8 mouse cellular contexts compared by ENCODE assay signal in genomic region chr9:7602982-7603742, GRCm38 (mm10). TPM values are rescaled to one million over a fixed set of nuclear protein-coding genes. Genes with fewer than 3 reads are reported as not detected.
DNase-seq lines count a peak whose midpoint lies in the region; ATAC-seq and TF ChIP-seq lines count a peak whose summit lies in the region.
"Had no signal": no experiment of that assay in that cellular context is flagged by ENCODE, and none has a peak within 500 bp of the region (broad histone marks: within the 10 kb centered on the region; RNA-seq: fewer than 3 reads in every experiment).

No protein-coding gene starts in this region.

- peak; percentile 68 for ATAC-seq in forebrain, postnatal 0 days
- peak; percentile 58 for ATAC-seq in intestine, embryonic 15.5 days
- peak; percentile 68; the same call in 1 of the 2 replicates for ATAC-seq in midbrain, embryonic 14.5 days (ENCODE audit: low FRiP score, low TSS enrichment)

- no peak overlapping the region for H3K4me2 ChIP-seq in forebrain, postnatal 0 days (ENCODE audit: low read depth)
- H3K4me2 ChIP-seq in intestine, embryonic 15.5 days (replicated peaks) = no peak overlapping the region
- no peak overlapping the region for H3K4me2 ChIP-seq in midbrain, embryonic 14.5 days (ENCODE audit: low read length)

- no peaks in the 10 kb centered on the region for H3K9me3 ChIP-seq in forebrain, postnatal 0 days (ENCODE audit: low read length)
- no peaks in the 10 kb centered on the region for H3K9me3 ChIP-seq in intestine, embryonic 15.5 days
- H3K9me3 ChIP-seq in midbrain, embryonic 14.5 days (ENCODE audit: control insufficient read depth, low read length) = no peaks in the 10 kb centered on the region

- no peaks in the 10 kb centered on the region for H3K4me1 ChIP-seq in forebrain, postnatal 0 days (ENCODE audit: insufficient read depth)
- H3K4me1 ChIP-seq in intestine, embryonic 15.5 days (replicated peaks) = no peaks in the 10 kb centered on the region
- no peaks in the 10 kb centered on the region for H3K4me1 ChIP-seq in midbrain, embryonic 14.5 days (ENCODE audit: control insufficient read depth, insufficient read depth, low read length)

- no peaks in the 10 kb centered on the region for H3K36me3 ChIP-seq in forebrain, postnatal 0 days (ENCODE audit: insufficient read depth)
- H3K36me3 ChIP-seq in intestine, embryonic 15.5 days = no peaks in the 10 kb centered on the region
- no peaks in the 10 kb centered on the region for H3K36me3 ChIP-seq in midbrain, embryonic 14.5 days (ENCODE audit: control insufficient read depth, insufficient read depth, low read length)

- H3K4me3 ChIP-seq in forebrain, postnatal 0 days (ENCODE audit: low read depth, low read length) = no peak overlapping the region
- H3K4me3 ChIP-seq in intestine, embryonic 15.5 days (replicated peaks) = no peak overlapping the region
- no peak overlapping the region for H3K4me3 ChIP-seq in midbrain, embryonic 14.5 days (replicated peaks; ENCODE audit: low read depth, low read length)
- H3K4me3 ChIP-seq: myocyte had no signal

- intact Hi-C loops in left cerebral cortex, postnatal 14 days (cut with DNase I) = loop anchor here (1.0 to 10.0 kb wide), 3 partner anchors 252 to 1072 kb away; no protein-coding TSS in a partner anchor

- no peak overlapping the region for H3K27ac ChIP-seq in forebrain, postnatal 0 days (ENCODE audit: low read depth, low read length)
- no peak overlapping the region for H3K27ac ChIP-seq in intestine, embryonic 15.5 days
- no peak overlapping the region for H3K27ac ChIP-seq in midbrain, embryonic 14.5 days (replicated peaks; ENCODE audit: low read depth, low read length)

- WGBS in forebrain, postnatal 0 days = 3% methylated on average over 3 of the region's 3 CpGs
- 2% methylated on average over 3 of the region's 3 CpGs for WGBS in intestine, embryonic 15.5 days
- WGBS in midbrain, embryonic 14.5 days = 5% methylated on average over 3 of the region's 3 CpGs

- no peaks in the 10 kb centered on the region for H3K27me3 ChIP-seq in forebrain, postnatal 0 days (ENCODE audit: insufficient read depth, low read length)
- H3K27me3 ChIP-seq in intestine, embryonic 15.5 days (replicated peaks) = no peaks in the 10 kb centered on the region
- H3K27me3 ChIP-seq in midbrain, embryonic 14.5 days (ENCODE audit: control insufficient read depth, insufficient read depth, low read length) = no peaks in the 10 kb centered on the region

- no peak overlapping the region for H3K9ac ChIP-seq in forebrain, postnatal 0 days
- H3K9ac ChIP-seq in intestine, embryonic 15.5 days = no peak overlapping the region
- H3K9ac ChIP-seq in midbrain, embryonic 14.5 days (replicated peaks; ENCODE audit: low read length) = no peak overlapping the region

- DNase-seq in R1 (ENCODE audit: low read depth, low spot score) = peak; percentile 64
- DNase-seq in cerebellum, adult 11 months = peak; percentile 29
- peak; percentile 83 for DNase-seq in forebrain, postnatal 0 days
- peak; percentile 80 to 83 for DNase-seq in left cerebral cortex, postnatal 14 days (ENCODE audit: low spot score in 2 of 2)
- peak; percentile 82 for DNase-seq in midbrain, embryonic 14.5 days
- DNase-seq in spleen, adult 12 weeks (ENCODE audit: low spot score) = peak; percentile 23

- TF ChIP-seq CTCF in forebrain, postnatal 0 days (IDR thresholded peaks at IDR 0.05; ENCODE audit: low read depth) = peak; percentile 97

RNA-seq across cellular contexts. Expression of gene Mmp20, which starts 24.9 kb away (rescaled TPM):
- total RNA-seq in forebrain, postnatal 0 days (2014; rRNA removed) = not detected in 2 replicates
- polyA plus RNA-seq in forebrain, postnatal 0 days (2015; fragmentation: Nextera tagmentation; extraction: Ambion mirVana) = not detected in 2 replicates
- 0.14 and 0.21 TPM in 2 replicates for polyA plus RNA-seq in intestine, embryonic 15.5 days (2015; fragmentation: Nextera tagmentation; extraction: Ambion mirVana)
- total RNA-seq in left cerebral cortex, postnatal 14 days (2021) = not detected
- polyA plus RNA-seq in midbrain, embryonic 14.5 days (2014; fragmentation: Nextera tagmentation; extraction: Ambion mirVana) = not detected in 2 replicates
- polyA plus RNA-seq: myocyte had no signal

RNA-seq across cellular contexts. Expression of gene Mmp27, which starts 32.0 kb away (rescaled TPM):
- total RNA-seq in forebrain, postnatal 0 days (2014; rRNA removed) = not detected in 2 replicates
- polyA plus RNA-seq in forebrain, postnatal 0 days (2015; fragmentation: Nextera tagmentation; extraction: Ambion mirVana) = not detected in 2 replicates
- polyA plus RNA-seq in intestine, embryonic 15.5 days (2015; fragmentation: Nextera tagmentation; extraction: Ambion mirVana) = not detected in 2 replicates
- total RNA-seq in left cerebral cortex, postnatal 14 days (2021) = not detected
- polyA plus RNA-seq in midbrain, embryonic 14.5 days (2014; fragmentation: Nextera tagmentation; extraction: Ambion mirVana) = not detected in 2 replicates
- polyA plus RNA-seq: myocyte had no signal

RNA-seq across cellular contexts. Expression of gene Mmp8, which starts 44.9 kb away (rescaled TPM):
- total RNA-seq in forebrain, postnatal 0 days (2014; rRNA removed) = 0.90 TPM in 1 of 2 replicates, not detected in the other
- 0.10 and 0.19 TPM in 2 replicates for polyA plus RNA-seq in forebrain, postnatal 0 days (2015; fragmentation: Nextera tagmentation; extraction: Ambion mirVana)
- polyA plus RNA-seq in intestine, embryonic 15.5 days (2015; fragmentation: Nextera tagmentation; extraction: Ambion mirVana) = 0.67 and 0.94 TPM in 2 replicates
- total RNA-seq in left cerebral cortex, postnatal 14 days (2021) = not detected
- polyA plus RNA-seq in midbrain, embryonic 14.5 days (2014; fragmentation: Nextera tagmentation; extraction: Ambion mirVana) = not detected in 2 replicates
- polyA plus RNA-seq: myocyte had no signal

Comparison
In these comparisons a context has a peak if more than half of its experiments do, and no peak if none do; other contexts are left out.
1. DNase-seq: peak in every context shown above with its lines; median percentile 83 in forebrain, postnatal 0 days; 82 in midbrain, embryonic 14.5 days; 82 in left cerebral cortex, postnatal 14 days; 64 in R1; 29 in cerebellum, adult 11 months; 23 in spleen, adult 12 weeks.